Mouse (Mus musculus) liver, embryonic 14.5 days (tissue): ENCODE measurements around the gene Ric8b.

Experiments
- CTCF ChIP-seq: IDR thresholded peaks from 2 replicates; pipeline ENCODE4 v1.5.1; 2016; ENCODE audit warnings: antibody characterized with exemption, low read depth, control low read depth
- EP300 ChIP-seq: IDR thresholded peaks from 2 replicates; pipeline ENCODE4 v1.6.1; 2016; ENCODE audit warnings: antibody characterized with exemption, low read depth

DNA sequence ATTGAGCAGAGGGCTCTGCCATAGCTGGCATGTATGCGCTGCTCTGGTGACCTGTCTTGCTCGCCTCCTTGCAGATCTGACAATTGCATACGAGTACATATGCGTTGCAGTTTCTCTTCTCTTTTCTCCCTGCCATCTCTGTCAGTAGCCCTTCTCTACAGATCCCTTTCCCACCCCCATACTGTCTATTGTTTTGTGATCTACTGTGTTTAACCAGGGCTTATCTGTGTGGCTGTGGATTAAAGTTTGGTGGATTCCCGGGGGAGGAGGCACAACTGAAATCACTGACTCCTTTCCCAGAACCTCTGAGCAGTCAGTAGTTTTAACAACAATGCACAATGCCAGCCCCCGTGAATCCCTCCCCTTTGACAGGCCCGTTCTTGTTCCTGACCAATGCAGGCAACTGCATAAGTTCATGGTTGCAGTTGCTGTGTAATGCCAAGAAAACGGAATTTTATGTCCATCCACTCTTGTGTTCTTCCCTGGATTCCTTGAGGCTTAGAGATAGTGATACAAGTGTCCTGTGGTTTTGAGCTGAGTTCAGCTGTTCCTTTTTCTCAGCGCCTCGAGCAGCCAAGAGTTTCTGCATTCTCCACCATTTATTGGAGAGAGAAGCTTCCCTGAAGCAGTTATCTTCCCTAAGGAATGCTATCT, 80.3 kb downstream of the Ric8b start:
- TF ChIP-seq CTCF (no peak), EP300 (no peak)
